ENCODE assay signal across 8 mouse cellular contexts in genomic region chr19:45748691-45749242, GRCm38 (mm10). TPM values are rescaled to one million over a fixed set of nuclear protein-coding genes. Genes with fewer than 3 reads are reported as not detected.
DNase-seq lines count a peak whose midpoint lies in the region; ATAC-seq lines count a peak whose summit lies in the region.

No protein-coding gene starts in this region.

- peaks cover 40% of the 10 kb centered on the region for H3K4me1 ChIP-seq in heart, embryonic 13.5 days
- H3K4me1 ChIP-seq in liver, embryonic 16.5 days (ENCODE audit: control insufficient read depth, low read depth, low read length), result peaks cover 22% of the 10 kb centered on the region
- peaks cover 9% of the 10 kb centered on the region; the same call in 1 of the 2 replicates for H3K4me1 ChIP-seq in stomach, embryonic 14.5 days (ENCODE audit: control insufficient read depth, insufficient read depth, low read length)

- peak overlapping the region; percentile 96 for H3K4me3 ChIP-seq in heart, embryonic 13.5 days
- peak overlapping the region; percentile 87 for H3K4me3 ChIP-seq in liver, embryonic 16.5 days (ENCODE audit: low read depth, low read length)
- peak overlapping the region; percentile 85 for H3K4me3 ChIP-seq in stomach, embryonic 14.5 days (ENCODE audit: low read depth, low read length)

- no peak overlapping the region for H3K27ac ChIP-seq in heart, embryonic 13.5 days (replicated peaks)
- H3K27ac ChIP-seq in liver, embryonic 16.5 days (ENCODE audit: low read length), result no peak overlapping the region
- no peak overlapping the region for H3K27ac ChIP-seq in stomach, embryonic 14.5 days (ENCODE audit: low read length)

- H3K36me3 ChIP-seq in heart, embryonic 13.5 days, result peaks cover 35% of the 10 kb centered on the region
- peaks cover 19% of the 10 kb centered on the region for H3K36me3 ChIP-seq in liver, embryonic 16.5 days (ENCODE audit: control insufficient read depth, insufficient read depth)
- H3K36me3 ChIP-seq in stomach, embryonic 14.5 days (ENCODE audit: control insufficient read depth, insufficient read depth, low read length), result peaks cover 19% of the 10 kb centered on the region; the same call in 1 of the 2 replicates

- peak overlapping the region; percentile 95 for H3K9ac ChIP-seq in heart, embryonic 13.5 days
- peak overlapping the region; percentile 80 for H3K9ac ChIP-seq in liver, embryonic 16.5 days (ENCODE audit: low read depth, low read length)
- H3K9ac ChIP-seq in stomach, embryonic 14.5 days (replicated peaks; ENCODE audit: low read depth, low read length), result peak overlapping the region; percentile 89

- ATAC-seq in heart, embryonic 13.5 days (ENCODE audit: extremely low read depth, insufficient number of reproducible peaks, low FRiP score, low TSS enrichment), result peak; percentile 12; the same call in 1 of the 2 replicates
- peak; percentile 19 for ATAC-seq in liver, embryonic 16.5 days (ENCODE audit: low read depth)
- ATAC-seq in stomach, embryonic 14.5 days (ENCODE audit: insufficient number of reproducible peaks, insufficient read depth, low FRiP score, low read depth), result peak; percentile 34

- H3K27me3 ChIP-seq in heart, embryonic 13.5 days (replicated peaks), result peaks cover 33% of the 10 kb centered on the region
- H3K27me3 ChIP-seq in liver, embryonic 16.5 days (ENCODE audit: control insufficient read depth, insufficient read depth, low read depth, low read length), result peaks cover 26% of the 10 kb centered on the region
- H3K27me3 ChIP-seq in stomach, embryonic 14.5 days (ENCODE audit: control insufficient read depth, insufficient read depth, low read length), result peaks cover 24% of the 10 kb centered on the region

- no peaks in the 10 kb centered on the region for H3K9me3 ChIP-seq in heart, embryonic 13.5 days
- no peaks in the 10 kb centered on the region for H3K9me3 ChIP-seq in liver, embryonic 16.5 days (replicated peaks; ENCODE audit: control insufficient read depth, low read length)
- no peaks in the 10 kb centered on the region for H3K9me3 ChIP-seq in stomach, embryonic 14.5 days (ENCODE audit: control insufficient read depth, low read depth, low read length)

- H3K4me2 ChIP-seq in heart, embryonic 13.5 days, result peak overlapping the region; percentile 98
- peak overlapping the region; percentile 95 for H3K4me2 ChIP-seq in liver, embryonic 16.5 days (ENCODE audit: low read depth, low read length)
- H3K4me2 ChIP-seq in stomach, embryonic 14.5 days (replicated peaks; ENCODE audit: low read depth, low read length), result peak overlapping the region; percentile 95

- 1% methylated on average over 33 of the region's 33 CpGs for WGBS in heart, embryonic 13.5 days
- under 1% methylated on average over 33 of the region's 33 CpGs for WGBS in liver, embryonic 16.5 days (ENCODE audit: insufficient replicate concordance)
- under 1% methylated on average over 33 of the region's 33 CpGs for WGBS in stomach, embryonic 14.5 days

- DNase-seq in cerebellum, adult 11-12 months, result peak; percentile 31
- no peak for DNase-seq in cerebellum, adult 11 months
- DNase-seq in spleen, adult 12 weeks (ENCODE audit: low spot score), result peak; percentile 23
- no peak for DNase-seq in spleen, postnatal 36 days (ENCODE audit: low spot score in 2 of 2)
- DNase-seq in urinary bladder, postnatal 14 days (ENCODE audit: low spot score), result no peak

RNA-seq across cellular contexts. Expression of gene Npm3, which starts 0.6 kb away (rescaled TPM):
- 9.9 and 11.2 TPM in 2 replicates for polyA plus RNA-seq in heart, embryonic 13.5 days (2015; fragmentation: Nextera tagmentation; extraction: Ambion mirVana)
- 4.6 and 6.1 TPM in 2 replicates for polyA plus RNA-seq in liver, embryonic 16.5 days (2015; fragmentation: Nextera tagmentation; extraction: Ambion mirVana)
- 14.8 and 16.0 TPM in 2 replicates for polyA plus RNA-seq in stomach, embryonic 14.5 days (2014; fragmentation: Nextera tagmentation; extraction: Ambion mirVana)

RNA-seq across cellular contexts. Expression of gene Fgf8, which starts 6.1 kb away (rescaled TPM):
- 0.25 and 0.37 TPM in 2 replicates for polyA plus RNA-seq in heart, embryonic 13.5 days (2015; fragmentation: Nextera tagmentation; extraction: Ambion mirVana)
- polyA plus RNA-seq in liver, embryonic 16.5 days (2015; fragmentation: Nextera tagmentation; extraction: Ambion mirVana), result not detected in 2 replicates
- not detected in 2 replicates for polyA plus RNA-seq in stomach, embryonic 14.5 days (2014; fragmentation: Nextera tagmentation; extraction: Ambion mirVana)

RNA-seq across cellular contexts. Expression of gene Mgea5, which starts 34.9 kb away (rescaled TPM):
- 32.6 and 33.4 TPM in 2 replicates for polyA plus RNA-seq in heart, embryonic 13.5 days (2015; fragmentation: Nextera tagmentation; extraction: Ambion mirVana)
- 15.6 and 16.3 TPM in 2 replicates for polyA plus RNA-seq in liver, embryonic 16.5 days (2015; fragmentation: Nextera tagmentation; extraction: Ambion mirVana)
- polyA plus RNA-seq in stomach, embryonic 14.5 days (2014; fragmentation: Nextera tagmentation; extraction: Ambion mirVana), result 74.4 and 74.8 TPM in 2 replicates

Comparison
In these comparisons a context has a peak if more than half of its experiments do, and no peak if none do; other contexts are left out.
1. DNase-seq: peak in cerebellum, adult 11-12 months (single experiment) and spleen, adult 12 weeks (single experiment); none in cerebellum, adult 11 months (single experiment), spleen, postnatal 36 days (0 of 2) and urinary bladder, postnatal 14 days (single experiment).
2. Peak in every context shown above with its lines, with median percentiles within 50 percentile points of each other: ATAC-seq, H3K4me2 ChIP-seq, H3K4me3 ChIP-seq and H3K9ac ChIP-seq.